Comparison of ENCODE assay signal across 8 mouse cellular contexts in genomic region chr3:34650621-34651361, GRCm38 (mm10). TPM values are rescaled to one million over a fixed set of nuclear protein-coding genes. Genes with fewer than 3 reads are reported as not detected.
A peak's percentile ranks its signal among the peaks of the same experiment; 100 is the strongest.
DNase-seq lines count a peak whose midpoint lies in the region; ATAC-seq and TF ChIP-seq lines count a peak whose summit lies in the region.

No protein-coding gene starts in this region.

- WGBS in kidney, postnatal 0 days, result under 1% methylated on average over 67 of the region's 67 CpGs
- under 1% methylated on average over 67 of the region's 67 CpGs for WGBS in heart, embryonic 16.5 days
- WGBS in liver, embryonic 16.5 days (ENCODE audit: insufficient replicate concordance), result under 1% methylated on average over 66 of the region's 67 CpGs

- ATAC-seq in kidney, postnatal 0 days (replicated peaks; ENCODE audit: low FRiP score, low read depth), result peak; percentile 13; the same call in 1 of the 2 replicates
- peak; percentile 24; the same call in 1 of the 2 replicates for ATAC-seq in heart, embryonic 16.5 days (replicated peaks; ENCODE audit: extremely low read depth, insufficient read depth, low FRiP score)
- ATAC-seq in liver, embryonic 16.5 days (ENCODE audit: low read depth), result no peak
- ATAC-seq in inflammation-experienced regulatory T-cells, adult 6 months, result no peak

- H3K9me3 ChIP-seq in kidney, postnatal 0 days (replicated peaks; ENCODE audit: low read length), result no peaks in the 10 kb centered on the region
- H3K9me3 ChIP-seq in heart, embryonic 16.5 days (replicated peaks; ENCODE audit: control insufficient read depth, low read length), result no peaks in the 10 kb centered on the region
- H3K9me3 ChIP-seq in liver, embryonic 16.5 days (replicated peaks; ENCODE audit: control insufficient read depth, low read length), result no peaks in the 10 kb centered on the region

- H3K4me2 ChIP-seq in kidney, postnatal 0 days (ENCODE audit: low read length), result peak overlapping the region; percentile 63
- H3K4me2 ChIP-seq in heart, embryonic 16.5 days (ENCODE audit: low read depth, low read length), result peak overlapping the region; percentile 77
- H3K4me2 ChIP-seq in liver, embryonic 16.5 days (ENCODE audit: low read depth, low read length), result peak overlapping the region; percentile 38; the same call in 1 of the 2 replicates

- no peak overlapping the region for H3K9ac ChIP-seq in kidney, postnatal 0 days (ENCODE audit: low read depth, low read length)
- H3K9ac ChIP-seq in heart, embryonic 16.5 days (ENCODE audit: low read length), result no peak overlapping the region
- H3K9ac ChIP-seq in liver, embryonic 16.5 days (ENCODE audit: low read depth, low read length), result no peak overlapping the region

- H3K4me1 ChIP-seq in kidney, postnatal 0 days (replicated peaks; ENCODE audit: insufficient read depth, low read length), result peaks cover 9% of the 10 kb centered on the region
- peaks cover 17% of the 10 kb centered on the region for H3K4me1 ChIP-seq in heart, embryonic 16.5 days (ENCODE audit: control insufficient read depth, insufficient read depth, low read length)
- peaks cover 3% of the 10 kb centered on the region; the same call in 1 of the 2 replicates for H3K4me1 ChIP-seq in liver, embryonic 16.5 days (ENCODE audit: control insufficient read depth, low read depth, low read length)

- H3K4me3 ChIP-seq in kidney, postnatal 0 days (replicated peaks; ENCODE audit: low read depth, low read length), result peak overlapping the region; percentile 28
- H3K4me3 ChIP-seq in heart, embryonic 16.5 days (ENCODE audit: low read length), result peak overlapping the region; percentile 51
- peak overlapping the region; percentile 3; the same call in 1 of the 2 replicates for H3K4me3 ChIP-seq in liver, embryonic 16.5 days (ENCODE audit: low read depth, low read length)

- H3K27ac ChIP-seq in kidney, postnatal 0 days, result no peak overlapping the region
- no peak overlapping the region for H3K27ac ChIP-seq in heart, embryonic 16.5 days (ENCODE audit: low read length)
- H3K27ac ChIP-seq in liver, embryonic 16.5 days (ENCODE audit: low read length), result no peak overlapping the region

- no peak for TF ChIP-seq CTCF in kidney, postnatal 0 days (IDR thresholded peaks at IDR 0.05; ENCODE audit: low read depth)

- H3K36me3 ChIP-seq in kidney, postnatal 0 days (ENCODE audit: insufficient read depth, low read length), result no peaks in the 10 kb centered on the region
- no peaks in the 10 kb centered on the region for H3K36me3 ChIP-seq in heart, embryonic 16.5 days (ENCODE audit: control insufficient read depth, insufficient read depth)
- no peaks in the 10 kb centered on the region for H3K36me3 ChIP-seq in liver, embryonic 16.5 days (ENCODE audit: control insufficient read depth, insufficient read depth)

- no peak for DNase-seq in kidney, postnatal 0 days (ENCODE audit: low spot score)
- DNase-seq in kidney, adult 8-10 months, result no peak
- DNase-seq in embryo, embryonic 10 days (ENCODE audit: low spot score), result peak; percentile 71
- peak; percentile 65 for DNase-seq in testis, postnatal 10 days (ENCODE audit: low spot score)
- no peak for DNase-seq in thymus, postnatal 14 days

- H3K27me3 ChIP-seq in kidney, postnatal 0 days (ENCODE audit: insufficient read depth, low read length), result peaks cover 87% of the 10 kb centered on the region
- peaks cover 83% of the 10 kb centered on the region for H3K27me3 ChIP-seq in heart, embryonic 16.5 days (ENCODE audit: control insufficient read depth, insufficient read depth, low read length)
- H3K27me3 ChIP-seq in liver, embryonic 16.5 days (ENCODE audit: control insufficient read depth, insufficient read depth, low read depth, low read length), result peaks cover 88% of the 10 kb centered on the region

RNA-seq across cellular contexts. Expression of gene Sox2, which starts 0.6 kb away (rescaled TPM):
- not detected in 2 replicates for polyA plus RNA-seq in kidney, postnatal 0 days (2015; fragmentation: Nextera tagmentation; extraction: Ambion mirVana)
- 0.09 and 0.27 TPM in 2 replicates for polyA plus RNA-seq in heart, embryonic 16.5 days (2015; fragmentation: Nextera tagmentation; extraction: Ambion mirVana)
- not detected in 2 replicates for polyA plus RNA-seq in liver, embryonic 16.5 days (2015; fragmentation: Nextera tagmentation; extraction: Ambion mirVana)
- polyA plus RNA-seq in inflammation-experienced regulatory T-cells, adult 6 months (2017; shearing (Covaris generic)), result not detected

Comparison
In these comparisons a context has a peak if more than half of its experiments do, and no peak if none do; other contexts are left out.
1. ATAC-seq: peak in kidney, postnatal 0 days (single experiment) and heart, embryonic 16.5 days (single experiment); none in liver, embryonic 16.5 days (single experiment) and inflammation-experienced regulatory T-cells, adult 6 months (single experiment).
2. DNase-seq: peak in embryo, embryonic 10 days (single experiment) and testis, postnatal 10 days (single experiment); none in kidney, postnatal 0 days (single experiment), kidney, adult 8-10 months (0 of 2) and thymus, postnatal 14 days (single experiment).
3. Peak in every context shown above with its lines, with median percentiles within 50 percentile points of each other: H3K4me2 ChIP-seq and H3K4me3 ChIP-seq.